Mouse (Mus musculus) neutrophil, adult 83 days (primary cell): ENCODE results near the gene Gm10053. TPM values are rescaled to one million over a fixed set of nuclear protein-coding genes. Genes with fewer than 3 reads are reported as not detected.

ENCODE experiments used
- total RNA-seq, 2 experiments: library from RNA; stranded (reverse); gene quantifications; one replicate each; pipeline ENCODE4 v1.2.4; 2023

Gene Gm10053
- 10 to 100 TPM; 46.7 to 51.2 TPM for total RNA-seq

DNA sequence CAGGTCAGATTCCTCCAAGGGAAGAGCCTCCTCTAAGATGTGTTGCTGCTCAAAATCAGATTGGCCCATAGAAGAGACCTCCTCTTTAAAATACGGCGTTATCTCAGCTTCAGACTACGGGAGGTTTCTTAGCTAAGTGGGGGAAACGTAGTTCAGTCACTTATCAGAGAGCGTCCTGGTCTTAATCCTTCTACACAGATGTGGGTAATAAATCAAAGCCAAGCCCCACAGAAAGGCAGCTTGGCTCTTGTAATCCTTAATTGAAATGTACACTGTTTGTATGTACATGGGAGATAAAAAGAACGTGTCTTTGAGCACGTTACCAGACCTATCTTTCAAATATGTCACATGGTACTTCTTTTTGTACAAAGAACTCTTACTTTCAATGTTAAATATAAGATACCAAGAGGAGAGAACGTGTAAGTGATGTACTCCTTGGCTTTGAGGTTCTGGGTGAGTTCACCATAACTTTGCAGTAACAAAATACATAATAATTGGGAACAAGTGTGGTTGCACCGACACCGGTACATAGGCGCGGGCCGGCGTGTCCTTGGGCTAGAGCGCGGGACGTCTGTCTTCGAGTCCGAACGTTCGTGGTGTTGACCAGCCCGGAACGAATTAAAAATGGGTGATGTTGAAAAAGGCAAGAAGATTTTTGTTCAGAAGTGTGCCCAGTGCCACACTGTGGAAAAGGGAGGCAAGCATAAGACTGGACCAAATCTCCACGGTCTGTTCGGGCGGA lies at the start of gene Gm10053:
TSS of gene Gm10053 (plus strand) at position 558 of the 742 bp plus-strand sequence.

DNA sequence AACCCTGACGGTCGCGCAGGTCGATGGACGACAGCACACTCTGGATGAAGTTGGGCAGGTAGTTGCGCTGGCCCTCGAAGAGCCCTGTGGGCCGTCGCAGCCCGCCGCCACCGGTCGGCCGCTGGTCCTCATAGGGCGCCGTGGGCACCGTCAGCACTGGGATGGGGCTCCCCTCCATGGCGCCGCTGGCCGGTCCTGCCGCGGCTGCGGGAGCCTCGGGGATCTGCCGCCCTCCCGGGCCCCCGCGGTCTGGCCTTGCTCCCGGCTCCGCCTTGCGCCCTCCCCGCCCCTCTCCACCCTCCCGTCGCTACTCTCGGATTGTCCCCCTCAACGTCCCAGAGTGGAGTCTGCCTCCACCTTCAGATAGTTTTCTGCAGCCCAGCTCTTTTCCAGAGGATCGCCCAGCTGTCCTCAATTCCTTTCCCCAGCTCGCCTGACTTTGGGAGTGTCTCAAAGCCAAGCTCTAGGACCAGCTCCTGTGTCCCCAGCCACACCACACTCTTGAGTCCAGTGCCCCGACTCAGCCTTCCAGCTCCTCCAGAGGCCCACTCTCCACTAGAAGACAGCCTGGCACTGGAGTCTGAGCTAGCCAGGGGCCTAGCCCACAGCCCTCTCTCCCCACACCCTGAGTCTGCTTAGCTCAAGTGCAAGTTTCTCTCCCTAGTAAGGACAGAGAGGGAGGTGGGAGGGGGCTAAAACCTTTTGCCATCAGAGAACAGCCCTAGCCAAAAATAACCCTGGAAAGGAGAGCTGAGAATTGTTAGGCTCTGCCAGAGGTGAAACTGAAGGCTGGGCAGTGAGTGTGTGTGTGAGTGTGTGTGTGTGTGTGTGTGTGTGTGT lies 13.7 kb upstream of the Gm10053 start, which contains the start of gene Pgm5:
TSS of gene Pgm5 (minus strand) at position 244 of the 840 bp plus-strand sequence.

DNA sequence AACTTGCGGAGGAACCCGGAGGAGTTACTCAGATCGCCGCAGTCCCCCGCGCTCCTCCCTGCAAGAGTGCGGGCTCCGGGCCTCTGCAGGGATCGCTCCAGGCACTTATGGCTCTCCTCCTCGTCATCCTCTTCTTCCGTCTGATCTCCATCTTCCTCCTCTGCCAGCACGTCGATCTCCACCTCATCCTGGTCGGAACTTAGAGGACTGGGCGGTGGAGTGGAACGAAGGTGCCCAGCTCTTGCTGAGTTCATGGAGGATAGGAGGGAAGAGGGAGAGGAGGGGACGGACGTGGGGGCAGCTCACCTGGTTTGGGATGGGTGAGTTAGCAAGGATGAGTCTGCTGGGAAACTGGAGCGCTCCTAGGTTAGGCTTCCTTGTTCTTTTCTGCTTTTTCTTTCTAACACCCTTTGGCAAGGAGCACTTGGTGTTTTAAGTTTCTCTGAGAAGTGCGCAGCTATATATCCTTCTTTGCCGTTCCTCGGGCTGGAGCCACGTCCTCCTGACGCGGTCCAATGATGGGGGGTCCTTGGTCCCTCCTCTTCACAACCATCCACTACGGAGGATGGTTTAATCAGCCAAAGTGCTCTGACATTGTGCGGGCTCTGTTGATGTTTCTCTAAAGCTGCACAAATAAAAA lies 25.2 kb downstream of the Gm10053 start, which contains the start of gene Foxd4:
TSS of gene Foxd4 (minus strand) at position 617 of the 640 bp plus-strand sequence.

Other genes with a start within 250 kb of the Gm10053 start
- gene Tmem252, start 201.7 kb upstream of the Gm10053 start, total RNA-seq = not detected
- gene Pgm5, start 13.8 kb upstream of the Gm10053 start, total RNA-seq = not detected
- 1 to 10 TPM; 2.8 to 3.4 TPM for gene Foxd4, start 25.5 kb downstream of the Gm10053 start, total RNA-seq
- gene Cbwd1, start 85.9 kb downstream of the Gm10053 start, total RNA-seq = 1 to 10 TPM; 4.2 to 4.5 TPM
- 100 to 1,000 TPM; 338 to 367 TPM for gene Dock8, start 123.8 kb downstream of the Gm10053 start, total RNA-seq